Mouse (Mus musculus) hindbrain, embryonic 11.5 days (tissue): Measurements from ENCODE around the gene Dennd1a. TPM values are rescaled to one million over a fixed set of nuclear protein-coding genes. Genes with fewer than 3 reads are reported as not detected.

Source experiments
- ATAC-seq: fragments of 200-750 bp; cut with Nextera tagmentation; 2 replicates; pipeline ENCODE4 v1.8.0; 2017; ENCODE audit warnings: mild to moderate bottlenecking, moderate TSS enrichment, moderate library complexity; ENCODE audit not compliant: low FRiP score
- DNase-seq: peaks from one replicate; pipeline ENCODE4 v3.0.0-alpha.2; 2015; ENCODE audit warnings: low spot score
- H3K27ac ChIP-seq: fragments of 300-500 bp; sonication (generic); 2 replicates; pipeline ENCODE4 v1.5.1; 2014; ENCODE audit warnings: mild to moderate bottlenecking, low read depth, low read length
- H3K27me3 ChIP-seq: fragments of 300-500 bp; sonication (generic); 2 replicates; pipeline ENCODE4 v1.6.1; 2014; ENCODE audit warnings: mild to moderate bottlenecking, low read length, moderate library complexity, mixed read lengths; ENCODE audit not compliant: control insufficient read depth, insufficient read depth
- H3K36me3 ChIP-seq: fragments of 300-500 bp; sonication (generic); 2 replicates; pipeline ENCODE4 v1.6.1; 2014; ENCODE audit warnings: mild to moderate bottlenecking, low read length, moderate library complexity, mixed read lengths; ENCODE audit not compliant: control insufficient read depth, insufficient read depth
- H3K4me1 ChIP-seq: fragments of 300-500 bp; sonication (generic); replicated peaks from 2 replicates; pipeline ENCODE4 v1.6.1; 2014; ENCODE audit warnings: low read length, mixed read lengths; ENCODE audit not compliant: control insufficient read depth, insufficient read depth
- H3K4me2 ChIP-seq: fragments of 300-500 bp; sonication (generic); replicated peaks from 2 replicates; pipeline ENCODE4 v1.6.1; 2014; ENCODE audit warnings: mild to moderate bottlenecking, low read depth, low read length
- H3K4me3 ChIP-seq: fragments of 300-500 bp; sonication (generic); 2 replicates; pipeline ENCODE4 v1.5.1; 2014; ENCODE audit warnings: low read depth, low read length
- H3K9ac ChIP-seq: fragments of 300-500 bp; sonication (generic); 2 replicates; pipeline ENCODE4 v1.6.1; 2014; ENCODE audit warnings: low read depth, low read length
- H3K9me3 ChIP-seq: fragments of 300-500 bp; sonication (generic); 2 replicates; pipeline ENCODE4 v1.6.1; 2016; ENCODE audit warnings: low read length; ENCODE audit not compliant: control insufficient read depth
- WGBS: fragments of 180-500 bp; shearing (Covaris S2); extraction: QIAGEN DNeasy Blood & Tissue Kit; methylation state at CpG from one replicate; pipeline ENCODE4 v1.1.7; 2014; 5-methylcytosine and 5-hydroxymethylcytosine counted together
- polyA plus RNA-seq: library from polyadenylated mRNA; unstranded; fragments of >200 nt; fragmentation: Nextera tagmentation; extraction: Ambion mirVana; gene quantifications from 2 replicates; pipeline ENCODE4 v1.2.1, GENCODE M21; 2014

The Dennd1a gene
- polyA plus RNA-seq, 1 experiment from 2014 or later, result 11.3 TPM

DNA sequence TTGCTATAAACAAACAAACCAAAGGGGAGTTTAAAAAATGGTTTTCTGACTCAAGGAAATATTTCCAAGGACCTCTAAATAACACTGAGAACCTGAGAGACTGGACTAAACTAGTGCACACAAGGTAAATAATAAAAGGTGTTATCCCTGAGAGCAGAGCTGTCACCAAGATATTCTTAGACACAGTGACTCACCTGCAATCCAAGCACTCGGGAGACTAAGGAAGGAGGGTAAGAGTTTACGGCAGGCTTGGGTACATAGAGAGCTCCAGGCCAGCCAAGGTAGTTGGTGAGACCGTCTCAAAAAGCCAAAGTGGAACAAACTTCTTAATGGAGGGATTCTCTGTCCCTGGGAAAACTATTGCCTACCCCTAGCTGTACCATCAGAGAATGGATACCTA, 118.6 kb downstream of the Dennd1a start:
- no peaks in the 10 kb centered on the region for H3K27me3 ChIP-seq
- DNase-seq (no peak), ATAC-seq (no peak)
- H3K27ac ChIP-seq, result no peak overlapping the region
- 88% methylated on average over 3 of the region's 3 CpGs for WGBS
- no peak overlapping the region for H3K9ac ChIP-seq
- H3K4me1 ChIP-seq, result no peaks in the 10 kb centered on the region
- H3K4me2 ChIP-seq, result no peak overlapping the region
- no peak overlapping the region for H3K4me3 ChIP-seq
- no peaks in the 10 kb centered on the region for H3K9me3 ChIP-seq
- H3K36me3 ChIP-seq, result no peaks in the 10 kb centered on the region

DNA sequence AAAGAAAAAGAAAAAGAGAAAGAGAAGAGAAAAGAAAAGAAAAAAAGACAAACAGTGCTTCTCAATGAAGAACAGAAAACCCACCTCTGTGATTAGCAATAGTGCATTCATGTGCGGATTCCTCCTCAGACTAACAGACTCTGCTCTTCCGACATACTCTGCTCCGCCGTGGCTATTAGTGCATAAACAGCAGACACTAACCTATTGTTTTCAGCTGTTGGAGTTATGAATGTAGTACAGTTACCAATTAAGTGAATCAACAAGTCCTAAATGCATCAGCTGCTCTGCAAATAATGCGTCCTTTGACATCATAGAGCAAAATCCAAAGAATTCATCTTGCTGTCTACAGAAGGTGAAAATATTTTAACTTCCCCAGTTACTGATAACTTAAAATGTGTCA, 121.2 kb downstream of the Dennd1a start:
- H3K27me3 ChIP-seq, result no peaks in the 10 kb centered on the region

DNA sequence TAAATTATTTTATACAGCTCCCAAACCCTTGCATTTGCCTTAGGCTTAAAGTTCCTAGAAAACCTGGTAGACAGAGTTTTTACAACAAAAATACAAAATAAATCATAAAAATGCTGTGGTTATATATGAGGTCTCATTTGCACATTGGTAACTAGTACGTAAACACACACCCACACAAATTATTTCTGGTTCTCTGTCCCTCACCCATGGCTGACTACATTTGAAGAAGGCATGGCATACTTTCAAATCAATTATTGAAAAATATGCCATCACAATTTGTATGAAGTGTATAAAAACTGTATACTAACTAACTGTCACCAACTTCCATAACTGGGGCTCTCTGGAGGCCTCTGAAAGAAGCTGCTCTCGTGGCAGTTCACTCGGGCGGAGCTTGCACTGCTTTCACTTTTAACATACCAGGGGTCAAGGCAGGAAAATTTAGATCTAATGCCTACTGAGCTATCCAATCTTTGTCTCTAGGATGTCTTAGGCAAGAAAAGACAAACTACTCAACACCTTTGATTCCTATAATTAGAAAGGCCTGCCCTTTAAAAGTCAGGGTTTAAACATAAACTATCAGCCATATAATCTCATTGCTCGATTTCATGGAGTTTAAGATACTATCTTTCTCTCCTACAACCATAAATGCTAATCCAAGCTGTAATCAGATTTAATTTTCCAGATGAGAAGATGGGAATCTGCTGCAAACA, 122.7 kb downstream of the Dennd1a start:
- Histone ChIP-seq H3K4me2 (no peak overlapping the region), H3K4me3 (no peak overlapping the region), H3K27ac (no peak overlapping the region), H3K9ac (no peak overlapping the region), H3K9me3 (no peaks in the 10 kb centered on the region), H3K36me3 (no peaks in the 10 kb centered on the region), H3K4me1 (no peaks in the 10 kb centered on the region; the same call in 1 of the 2 replicates), H3K27me3 (no peaks in the 10 kb centered on the region)
- 69% methylated on average over 5 of the region's 5 CpGs for WGBS
- ATAC-seq (no peak), DNase-seq (no peak)

More for the DNA sequence above, 121.2 kb downstream of the Dennd1a start:
- H3K9ac ChIP-seq, result no peak overlapping the region
- H3K9me3 ChIP-seq, result no peaks in the 10 kb centered on the region
- DNase-seq, result no peak
- no peak overlapping the region for H3K4me2 ChIP-seq
- no peaks in the 10 kb centered on the region for H3K36me3 ChIP-seq
- 62% methylated on average over 5 of the region's 5 CpGs for WGBS
- H3K27ac ChIP-seq, result no peak overlapping the region
- H3K4me3 ChIP-seq, result no peak overlapping the region
- H3K4me1 ChIP-seq, result no peaks in the 10 kb centered on the region; the same call in 1 of the 2 replicates
- no peak for ATAC-seq

DNA sequence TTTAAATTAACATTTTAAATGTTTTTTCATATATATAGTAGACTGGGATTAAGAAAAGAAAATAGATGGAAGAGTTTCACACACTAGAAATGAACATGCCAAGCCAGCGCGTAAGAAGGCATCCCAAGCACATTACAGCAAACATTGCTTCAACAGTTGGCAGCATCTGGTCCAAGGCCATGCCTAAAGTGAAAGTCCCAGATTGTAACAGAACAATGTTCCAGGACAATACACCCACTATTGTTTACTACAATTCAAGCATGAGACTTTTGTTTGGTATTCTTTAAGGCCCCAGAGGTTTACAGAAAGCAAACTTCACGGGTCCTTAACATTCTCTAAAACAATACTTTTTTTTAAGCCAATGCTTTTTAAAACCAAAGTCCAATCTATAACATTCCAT, 124.7 kb downstream of the Dennd1a start:
- Histone ChIP-seq H3K4me3 (no peak overlapping the region), H3K36me3 (no peaks in the 10 kb centered on the region), H3K9me3 (no peaks in the 10 kb centered on the region), H3K9ac (no peak overlapping the region), H3K4me2 (no peak overlapping the region), H3K27me3 (no peaks in the 10 kb centered on the region), H3K4me1 (no peaks in the 10 kb centered on the region; the same call in 1 of the 2 replicates), H3K27ac (no peak overlapping the region)
- 47% methylated on average over 3 of the region's 3 CpGs for WGBS
- no peak for ATAC-seq
- DNase-seq, result peak; percentile 25

DNA sequence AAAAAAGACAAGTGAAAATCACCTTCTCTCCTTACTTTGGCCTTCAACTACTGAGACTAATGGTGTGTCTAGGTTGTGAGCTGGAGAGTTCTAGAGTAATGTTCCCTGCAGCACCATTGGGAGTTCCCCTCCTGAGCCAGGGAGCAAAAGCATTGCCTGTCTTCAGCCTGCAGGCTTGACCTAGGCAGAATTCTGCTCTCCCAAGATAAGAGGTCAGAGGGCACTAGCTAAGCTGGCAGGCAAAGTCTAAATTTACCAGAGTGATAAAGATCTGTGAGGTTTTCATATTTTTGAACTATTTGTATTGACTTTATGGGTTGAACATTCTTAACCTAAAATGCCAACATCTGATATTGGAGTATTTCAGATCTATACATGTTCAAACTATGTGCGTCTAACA, 125.7 kb downstream of the Dennd1a start:
- no peak overlapping the region for H3K27ac ChIP-seq
- H3K4me2 ChIP-seq, result no peak overlapping the region
- ATAC-seq, result no peak
- H3K4me3 ChIP-seq, result no peak overlapping the region
- H3K9ac ChIP-seq, result no peak overlapping the region
- no peaks in the 10 kb centered on the region for H3K27me3 ChIP-seq
- no peaks in the 10 kb centered on the region; the same call in 1 of the 2 replicates for H3K4me1 ChIP-seq
- no peaks in the 10 kb centered on the region for H3K36me3 ChIP-seq
- DNase-seq, result no peak
- WGBS, result 58% methylated on average over 1 of the region's 1 CpGs
- no peaks in the 10 kb centered on the region for H3K9me3 ChIP-seq

DNA sequence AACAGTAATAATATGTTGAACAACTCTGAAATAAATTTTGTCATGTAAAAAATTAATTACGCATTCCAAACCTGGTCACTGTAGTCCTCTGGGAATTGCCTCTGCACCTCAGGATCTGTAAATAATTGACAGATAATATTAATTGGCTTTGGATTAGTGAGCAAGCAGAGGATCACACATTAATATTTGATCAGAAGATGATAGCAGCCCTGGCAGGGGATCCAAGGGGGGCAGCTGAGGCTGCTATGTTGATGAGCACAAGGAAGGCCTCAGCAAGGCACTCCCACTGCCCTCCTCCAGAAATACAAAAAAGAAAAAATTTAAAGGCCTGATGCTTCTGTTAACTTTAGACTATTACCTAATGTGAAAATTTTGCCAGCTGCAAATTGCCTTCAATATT, 127.5 kb downstream of the Dennd1a start:
- Histone ChIP-seq H3K4me3 (no peak overlapping the region), H3K36me3 (no peaks in the 10 kb centered on the region), H3K9me3 (no peaks in the 10 kb centered on the region), H3K27ac (no peak overlapping the region), H3K4me1 (no peaks in the 10 kb centered on the region; the same call in 1 of the 2 replicates), H3K4me2 (no peak overlapping the region), H3K27me3 (no peaks in the 10 kb centered on the region), H3K9ac (no peak overlapping the region)
- WGBS, result 96% methylated on average over 1 of the region's 1 CpGs
- ATAC-seq, result no peak
- DNase-seq, result no peak

DNA sequence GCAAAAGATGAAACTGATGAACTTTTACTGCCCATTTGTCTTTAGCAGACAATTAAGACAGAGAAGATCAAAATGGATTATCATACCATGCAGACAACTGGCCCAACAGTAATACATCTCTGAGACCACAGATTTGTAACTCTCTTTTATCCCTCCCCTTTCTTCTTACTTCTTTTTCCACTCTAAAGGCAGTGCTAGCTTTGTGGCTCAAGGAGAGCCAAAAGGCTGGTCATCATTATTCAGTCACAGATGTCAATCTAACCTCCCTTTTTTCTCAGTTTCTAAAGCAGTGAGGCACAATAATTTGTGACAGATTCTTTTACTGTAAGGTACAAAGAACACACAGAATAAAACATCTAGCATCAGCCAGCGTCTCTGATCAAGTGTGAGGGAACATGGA, 130.2 kb downstream of the Dennd1a start:
- no peak overlapping the region for H3K9ac ChIP-seq
- H3K9me3 ChIP-seq, result no peaks in the 10 kb centered on the region
- no peak overlapping the region for H3K4me3 ChIP-seq
- H3K4me1 ChIP-seq, result no peaks in the 10 kb centered on the region
- no peak overlapping the region for H3K4me2 ChIP-seq
- WGBS, result 36% methylated on average over 1 of the region's 1 CpGs
- no peak overlapping the region for H3K27ac ChIP-seq
- H3K36me3 ChIP-seq, result no peaks in the 10 kb centered on the region
- H3K27me3 ChIP-seq, result no peaks in the 10 kb centered on the region
- DNase-seq (no peak), ATAC-seq (no peak)

DNA sequence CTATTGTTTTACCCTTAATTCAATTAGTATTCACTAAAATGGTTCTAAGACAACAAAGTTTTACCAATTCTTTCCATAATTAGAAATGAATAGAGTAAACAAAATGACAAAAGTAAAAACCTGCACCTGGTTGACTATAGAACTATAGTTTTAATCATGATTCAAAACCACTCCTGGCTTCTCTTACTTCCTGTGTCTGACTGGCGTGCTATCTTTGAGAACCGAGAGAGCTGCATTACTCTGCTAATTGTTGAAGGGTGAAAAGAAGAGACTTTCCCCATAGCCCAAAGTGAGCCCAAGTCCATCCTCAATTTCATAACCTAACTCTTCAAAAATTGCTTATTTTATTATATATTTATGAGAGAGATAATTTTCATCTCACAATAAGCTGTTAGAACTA, 131.2 kb downstream of the Dennd1a start:
- no peaks in the 10 kb centered on the region for H3K4me1 ChIP-seq
- no peak for DNase-seq

DNA sequence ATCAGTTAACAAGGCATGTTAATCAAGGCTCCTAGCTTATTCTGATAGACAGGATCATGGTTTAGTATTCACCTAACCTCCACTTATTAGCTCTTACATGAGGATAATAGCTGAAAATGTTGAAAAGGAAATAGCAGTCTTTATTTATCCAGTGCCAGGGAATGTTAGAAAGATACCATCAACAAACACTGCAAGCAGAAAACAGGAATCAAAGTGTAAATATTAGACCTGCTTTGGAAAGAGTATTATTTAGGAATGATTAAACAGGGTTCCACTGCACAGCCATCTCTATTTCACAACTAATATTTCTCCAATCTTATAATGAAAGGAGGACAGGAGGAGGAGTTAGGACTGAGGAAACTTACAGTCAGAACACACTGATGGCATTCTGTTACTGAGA, 142.4 kb downstream of the Dennd1a start:
- no peak; the same call in 1 of the 2 replicates for ATAC-seq

More for the DNA sequence above, 131.2 kb downstream of the Dennd1a start:
- Histone ChIP-seq H3K36me3 (no peaks in the 10 kb centered on the region), H3K4me3 (no peak overlapping the region), H3K9me3 (no peaks in the 10 kb centered on the region), H3K27me3 (no peaks in the 10 kb centered on the region), H3K9ac (no peak overlapping the region), H3K4me2 (no peak overlapping the region), H3K27ac (no peak overlapping the region)
- ATAC-seq, result no peak
- 65% methylated on average over 2 of the region's 2 CpGs for whole genome bisulfite sequencing

More for the DNA sequence above, 142.4 kb downstream of the Dennd1a start:
- Histone ChIP-seq H3K9ac (no peak overlapping the region), H3K27me3 (no peaks in the 10 kb centered on the region), H3K9me3 (no peaks in the 10 kb centered on the region), H3K4me3 (no peak overlapping the region), H3K36me3 (no peaks in the 10 kb centered on the region), H3K27ac (no peak overlapping the region), H3K4me1 (no peaks in the 10 kb centered on the region), H3K4me2 (no peak overlapping the region)
- DNase-seq, result no peak
